Mouse (Mus musculus) liver, embryonic 11.5 days (tissue): Measurements from ENCODE around the gene Mms19. TPM values are rescaled to one million over a fixed set of nuclear protein-coding genes. Genes with fewer than 3 reads are reported as not detected.

Experiments
- ATAC-seq: fragments of 200-750 bp; cut with Nextera tagmentation; replicated peaks from 2 replicates; pipeline ENCODE4 v1.8.0; 2017; ENCODE audit warnings: moderate number of reproducible peaks, mild to moderate bottlenecking, moderate TSS enrichment, moderate library complexity; ENCODE audit not compliant: low FRiP score
- DNase-seq: peaks from one replicate; pipeline ENCODE4 v3.0.0-alpha.2; 2017; ENCODE audit warnings: low spot score
- H3K27ac ChIP-seq: fragments of 300-500 bp; sonication (generic); 2 replicates; pipeline ENCODE4 v1.5.1; 2014; ENCODE audit warnings: mild to moderate bottlenecking, low read depth, low read length, control low read depth
- H3K27me3 ChIP-seq: fragments of 300-500 bp; sonication (generic); replicated peaks from 2 replicates; pipeline ENCODE4 v1.6.1; 2014; ENCODE audit warnings: low read length, mixed read lengths; ENCODE audit not compliant: control insufficient read depth, insufficient read depth
- H3K36me3 ChIP-seq: fragments of 300-500 bp; sonication (generic); 2 replicates; pipeline ENCODE4 v1.6.1; 2014; ENCODE audit warnings: mild to moderate bottlenecking, low read length, moderate library complexity, mixed read lengths; ENCODE audit not compliant: control insufficient read depth, insufficient read depth
- H3K4me1 ChIP-seq: fragments of 300-500 bp; sonication (generic); replicated peaks from 2 replicates; pipeline ENCODE4 v1.6.1; 2014; ENCODE audit warnings: low read length, mixed read lengths; ENCODE audit not compliant: control insufficient read depth, insufficient read depth
- H3K4me2 ChIP-seq: fragments of 300-500 bp; sonication (generic); 2 replicates; pipeline ENCODE4 v1.6.1; 2014; ENCODE audit warnings: mild to moderate bottlenecking, control low read depth, moderate library complexity
- H3K4me3 ChIP-seq: fragments of 300-500 bp; sonication (generic); 2 replicates; pipeline ENCODE4 v1.5.1; 2014; ENCODE audit warnings: low read depth, low read length, control low read depth
- H3K9ac ChIP-seq: fragments of 300-500 bp; sonication (generic); 2 replicates; pipeline ENCODE4 v1.6.1; 2014; ENCODE audit warnings: low read depth, low read length, control low read depth
- H3K9me3 ChIP-seq: fragments of 300-500 bp; sonication (generic); 2 replicates; pipeline ENCODE4 v1.6.1; 2016; ENCODE audit warnings: low read length, inconsistent platforms, mixed read lengths; ENCODE audit not compliant: control insufficient read depth
- WGBS: fragments of 180-500 bp; shearing (Covaris S2); extraction: QIAGEN DNeasy Blood & Tissue Kit; methylation state at CpG from one replicate; pipeline ENCODE4 v1.1.7; 2014; 5-methylcytosine and 5-hydroxymethylcytosine counted together
- polyA plus RNA-seq: library from polyadenylated mRNA; unstranded; fragments of >200 nt; fragmentation: Nextera tagmentation; extraction: Ambion mirVana; gene quantifications from 2 replicates; pipeline ENCODE4 v1.2.1, GENCODE M21; 2014

Gene Mms19
- polyA plus RNA-seq, 1 experiment from 2014 or later, result 29.1 TPM

GRCm38 (mm10) chr19:41992971-41993370, 12.0 kb upstream of the Mms19 start:
- whole genome bisulfite sequencing, result 85% methylated on average over 2 of the region's 2 CpGs
- no peak overlapping the region for H3K27ac ChIP-seq
- no peaks in the 10 kb centered on the region for H3K36me3 ChIP-seq
- ATAC-seq (no peak), DNase-seq (no peak)
- peaks cover 6% of the 10 kb centered on the region; the same call in 1 of the 2 replicates for H3K4me1 ChIP-seq
- no peak overlapping the region for H3K4me3 ChIP-seq
- no peaks in the 10 kb centered on the region for H3K9me3 ChIP-seq
- no peak overlapping the region for H3K4me2 ChIP-seq
- H3K27me3 ChIP-seq, result no peaks in the 10 kb centered on the region
- no peak overlapping the region for H3K9ac ChIP-seq

- Histone ChIP-seq H3K9me3 (no peaks in the 10 kb centered on the region), H3K9ac (no peak overlapping the region), H3K27me3 (no peaks in the 10 kb centered on the region), H3K27ac (no peak overlapping the region), H3K4me2 (no peak overlapping the region), H3K36me3 (no peaks in the 10 kb centered on the region), H3K4me3 (no peak overlapping the region), H3K4me1 (peaks cover 6% of the 10 kb centered on the region; the same call in 1 of the 2 replicates)
- WGBS, result 41% methylated on average over 6 of the region's 6 CpGs
- DNase-seq (no peak), ATAC-seq (no peak)
Observed at GRCm38 (mm10) chr19:41991926-41992477, 11.0 kb upstream of the Mms19 start.

GRCm38 (mm10) chr19:41989810-41990209, 8.9 kb upstream of the Mms19 start:
- Histone ChIP-seq H3K4me2 (no peak overlapping the region), H3K9me3 (no peaks in the 10 kb centered on the region), H3K27me3 (no peaks in the 10 kb centered on the region), H3K4me3 (no peak overlapping the region), H3K27ac (no peak overlapping the region), H3K9ac (no peak overlapping the region), H3K4me1 (peaks cover 6% of the 10 kb centered on the region; the same call in 1 of the 2 replicates), H3K36me3 (no peaks in the 10 kb centered on the region)
- WGBS, result 58% methylated on average over 6 of the region's 6 CpGs
- DNase-seq (no peak), ATAC-seq (no peak)

GRCm38 (mm10) chr19:41987206-41987605, 6.2 kb upstream of the Mms19 start:
- Histone ChIP-seq H3K4me3 (no peak overlapping the region), H3K27me3 (peaks cover 2% of the 10 kb centered on the region; the same call in 1 of the 2 replicates), H3K4me1 (peaks cover 7% of the 10 kb centered on the region; the same call in 1 of the 2 replicates), H3K27ac (no peak overlapping the region), H3K36me3 (no peaks in the 10 kb centered on the region), H3K9ac (no peak overlapping the region), H3K9me3 (no peaks in the 10 kb centered on the region), H3K4me2 (no peak overlapping the region)
- WGBS, result 74% methylated on average over 4 of the region's 4 CpGs
- DNase-seq (no peak), ATAC-seq (no peak)

GRCm38 (mm10) chr19:41985994-41986393, 5.0 kb upstream of the Mms19 start:
- peaks cover 7% of the 10 kb centered on the region; the same call in 1 of the 2 replicates for H3K4me1 ChIP-seq
- no peaks in the 10 kb centered on the region for H3K36me3 ChIP-seq
- peaks cover 2% of the 10 kb centered on the region; the same call in 1 of the 2 replicates for H3K27me3 ChIP-seq
- H3K4me3 ChIP-seq, result no peak overlapping the region
- ATAC-seq, result no peak
- no peak overlapping the region for H3K4me2 ChIP-seq
- no peak overlapping the region for H3K9ac ChIP-seq
- DNase-seq, result no peak
- no peaks in the 10 kb centered on the region for H3K9me3 ChIP-seq
- H3K27ac ChIP-seq, result no peak overlapping the region
- WGBS, result 88% methylated on average over 5 of the region's 5 CpGs

- peak overlapping the region; percentile 100 for H3K4me2 ChIP-seq
- peak overlapping the region; percentile 90 for H3K4me3 ChIP-seq
- ATAC-seq (no peak), DNase-seq (no peak)
- no peaks in the 10 kb centered on the region for H3K9me3 ChIP-seq
- H3K4me1 ChIP-seq, result peaks cover 8% of the 10 kb centered on the region; the same call in 1 of the 2 replicates
- peak overlapping the region; percentile 78 for H3K9ac ChIP-seq
- no peaks in the 10 kb centered on the region for H3K36me3 ChIP-seq
- H3K27ac ChIP-seq, result peak overlapping the region; percentile 79; the same call in 1 of the 2 replicates
- WGBS, result 6% methylated on average over 4 of the region's 4 CpGs
- H3K27me3 ChIP-seq, result peaks cover 2% of the 10 kb centered on the region; the same call in 1 of the 2 replicates
Observed at GRCm38 (mm10) chr19:41982791-41983150, 1.8 kb upstream of the Mms19 start.

GRCm38 (mm10) chr19:41981931-41982790, 1.2 kb upstream of the Mms19 start:
- Histone ChIP-seq H3K4me2 (peak overlapping the region; percentile 100), H3K27me3 (peaks cover 2% of the 10 kb centered on the region; the same call in 1 of the 2 replicates), H3K27ac (peak overlapping the region; percentile 79), H3K4me3 (peak overlapping the region; percentile 90), H3K9ac (peak overlapping the region; percentile 78), H3K9me3 (no peaks in the 10 kb centered on the region), H3K36me3 (no peaks in the 10 kb centered on the region), H3K4me1 (peaks cover 8% of the 10 kb centered on the region; the same call in 1 of the 2 replicates)
- ATAC-seq (no peak), DNase-seq (peak; percentile 41)
- under 1% methylated on average over 74 of the region's 74 CpGs for WGBS

- H3K4me2 ChIP-seq, result peak within 1 kb of the TSS; percentile 100
- DNase-seq (no peak), ATAC-seq (no peak)
- H3K27me3 ChIP-seq, result peaks cover 2% of the 10 kb centered on the region; the same call in 1 of the 2 replicates
- peak within 1 kb of the TSS; percentile 78 for H3K9ac ChIP-seq
- peak within 1 kb of the TSS; percentile 90 for H3K4me3 ChIP-seq
- peaks cover 8% of the 10 kb centered on the region; the same call in 1 of the 2 replicates for H3K4me1 ChIP-seq
- no peaks in the 10 kb centered on the region for H3K36me3 ChIP-seq
- peak within 1 kb of the TSS; percentile 79 for H3K27ac ChIP-seq
- no peaks in the 10 kb centered on the region for H3K9me3 ChIP-seq
- under 1% methylated on average over 33 of the region's 33 CpGs for whole genome bisulfite sequencing
Observed at GRCm38 (mm10) chr19:41981595-41981927, 604 bp upstream of the Mms19 start, which contains the start of gene Ubtd1. Ubtd1 (plus strand) TSS chr19:41981763.
